Mouse (Mus musculus): ENCODE data around the gene Rin1. TPM values are rescaled to one million over a fixed set of nuclear protein-coding genes. Genes with fewer than 3 reads are reported as not detected.

Gene Rin1
- total RNA-seq, 1 experiment: 16.5 TPM

- H3K27ac ChIP-seq (ENCODE audit: insufficient read depth, low read depth, low read length, poor library complexity, severe bottlenecking): no peak overlapping the region
- peaks cover 4% of the 10 kb centered on the region; the same call in 1 of the 2 replicates for H3K36me3 ChIP-seq (ENCODE audit: control insufficient read depth, insufficient read depth, low read length, poor library complexity, severe bottlenecking)
- H3K9ac ChIP-seq (ENCODE audit: insufficient read depth, low read depth, low read length, poor library complexity, severe bottlenecking): no peak overlapping the region
- H3K4me1 ChIP-seq (ENCODE audit: control insufficient read depth in 2 of 2, insufficient read depth in 2 of 2, low read length in 2 of 2, poor library complexity in 1 of 2): peaks cover 14 to 51% of the 10 kb centered on the region in 2 experiments
- H3K4me3 ChIP-seq (ENCODE audit: insufficient read depth in 1 of 2, low read depth in 1 of 2, low read length in 2 of 2, poor library complexity in 1 of 2, severe bottlenecking in 1 of 2): no peak overlapping the region
- TF ChIP-seq CHD2 (IDR thresholded peaks at IDR 0.05; ENCODE audit: low read depth, low read length) (no peak), ZC3H11A (IDR thresholded peaks at IDR 0.05; ENCODE audit: borderline replicate concordance, low read depth, low read length) (peak; percentile 34; the same call in 1 of the 2 replicates), ZNF384 (IDR thresholded peaks at IDR 0.05; ENCODE audit: low read depth, low read length) (no peak)
- peak; percentile 62 for DNase-seq (ENCODE audit: low read depth, low spot score)
- no peaks in the 10 kb centered on the region for H3K9me3 ChIP-seq (ENCODE audit: control insufficient read depth, insufficient read depth, low read depth, low read length)
- in situ Hi-C loops (cut with MboI; ENCODE audit: low sequenced_read_pairs in 2 of 2, unreplicated experiment in 2 of 2): no loop called here
Observed at GRCm38 (mm10) chr19:5056251-5056650, 6.0 kb downstream of the Rin1 start.

DNA sequence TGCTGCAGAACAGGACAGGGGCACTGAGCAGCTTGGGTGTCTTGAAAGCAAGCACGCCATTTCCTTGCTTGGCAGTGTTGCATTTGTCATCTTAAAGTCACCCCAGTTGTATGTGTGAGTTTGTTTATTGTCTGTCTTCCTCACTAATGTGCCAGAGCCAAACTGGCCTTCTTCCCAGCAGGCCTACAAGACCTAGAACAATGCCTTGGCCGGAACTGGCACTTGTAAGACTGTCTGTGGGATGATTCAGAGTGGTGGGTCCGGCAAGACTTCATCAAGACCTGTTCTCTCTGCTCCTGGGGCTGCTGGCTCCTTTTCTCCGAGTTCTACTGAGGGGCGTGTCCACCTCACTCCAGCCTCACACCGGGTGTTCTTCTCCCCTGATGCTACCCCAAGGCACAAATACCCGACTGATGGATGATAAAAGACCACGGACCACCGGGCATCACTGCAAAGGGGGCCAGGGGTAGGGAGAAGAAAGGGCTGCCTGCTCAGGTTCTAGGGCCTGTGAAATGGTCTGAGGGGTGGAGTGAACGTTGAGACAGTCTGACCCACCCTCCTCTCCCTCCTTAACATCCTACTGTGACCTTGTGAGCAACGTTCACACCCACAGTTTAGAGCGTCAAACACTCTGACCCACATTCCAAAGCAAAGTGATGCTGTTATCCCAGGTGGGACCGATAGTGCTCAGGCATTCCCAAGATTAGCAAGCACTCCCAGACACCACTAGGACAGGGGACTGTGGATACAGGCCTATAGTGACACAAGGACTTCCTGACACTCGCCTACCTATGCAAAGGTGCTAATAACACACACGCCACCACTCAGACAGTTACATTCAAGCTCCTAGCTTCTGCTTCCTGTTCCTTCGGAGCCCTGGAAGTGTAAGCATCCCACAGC, 7.8 kb downstream of the Rin1 start:
- Histone ChIP-seq H3K9me3 (ENCODE audit: control insufficient read depth, insufficient read depth, low read depth, low read length) (no peaks in the 10 kb centered on the region), H3K36me3 (ENCODE audit: control insufficient read depth, insufficient read depth, low read length, poor library complexity, severe bottlenecking) (peaks cover 4% of the 10 kb centered on the region; the same call in 1 of the 2 replicates), H3K4me1 (ENCODE audit: control insufficient read depth in 2 of 2, insufficient read depth in 2 of 2, low read length in 2 of 2, poor library complexity in 1 of 2) (peaks cover 17 to 51% of the 10 kb centered on the region in 2 experiments), H3K27ac (ENCODE audit: insufficient read depth, low read depth, low read length, poor library complexity, severe bottlenecking) (peak overlapping the region; percentile 83), H3K4me3 (ENCODE audit: insufficient read depth in 1 of 2, low read depth in 1 of 2, low read length in 2 of 2, poor library complexity in 1 of 2, severe bottlenecking in 1 of 2) (peak overlapping the region in 1 of 2 experiments; percentile 20; a peak in 1 of 4 replicates), H3K9ac (ENCODE audit: insufficient read depth, low read depth, low read length, poor library complexity, severe bottlenecking) (peak overlapping the region; percentile 23; the same call in 1 of the 2 replicates)
- TF ChIP-seq ZC3H11A (IDR thresholded peaks at IDR 0.05; ENCODE audit: borderline replicate concordance, low read depth, low read length) (no peak), HCFC1 (IDR thresholded peaks at IDR 0.05; ENCODE audit: borderline replicate concordance, insufficient read depth, low read length) (no peak), MAFK (IDR thresholded peaks at IDR 0.05; ENCODE audit: insufficient read depth, low read depth, low read length) (no peak), CHD2 (IDR thresholded peaks at IDR 0.05; ENCODE audit: low read depth, low read length) (no peak), ZNF384 (IDR thresholded peaks at IDR 0.05; ENCODE audit: low read depth, low read length) (no peak)
- in situ Hi-C loops (cut with MboI; ENCODE audit: low sequenced_read_pairs in 2 of 2, unreplicated experiment in 2 of 2): no loop called here
- DNase-seq (ENCODE audit: low read depth, low spot score): peak; percentile 77

GRCm38 (mm10) chr19:5058801-5059771, 8.8 kb downstream of the Rin1 start:
- peak; percentile 83 for DNase-seq (ENCODE audit: low read depth, low spot score)
- Histone ChIP-seq H3K4me1 (ENCODE audit: control insufficient read depth in 2 of 2, insufficient read depth in 2 of 2, low read length in 2 of 2, poor library complexity in 1 of 2) (peaks cover 15 to 49% of the 10 kb centered on the region in 2 experiments), H3K9me3 (ENCODE audit: control insufficient read depth, insufficient read depth, low read depth, low read length) (no peaks in the 10 kb centered on the region), H3K9ac (ENCODE audit: insufficient read depth, low read depth, low read length, poor library complexity, severe bottlenecking) (peak overlapping the region; percentile 23; the same call in 1 of the 2 replicates), H3K36me3 (ENCODE audit: control insufficient read depth, insufficient read depth, low read length, poor library complexity, severe bottlenecking) (peaks cover 4% of the 10 kb centered on the region; the same call in 1 of the 2 replicates), H3K27ac (ENCODE audit: insufficient read depth, low read depth, low read length, poor library complexity, severe bottlenecking) (peak overlapping the region; percentile 83), H3K4me3 (ENCODE audit: insufficient read depth in 1 of 2, low read depth in 1 of 2, low read length in 2 of 2, poor library complexity in 1 of 2, severe bottlenecking in 1 of 2) (peak overlapping the region in 1 of 2 experiments; percentile 20; a peak in 1 of 4 replicates)
- in situ Hi-C loops (cut with MboI; ENCODE audit: low sequenced_read_pairs in 2 of 2, unreplicated experiment in 2 of 2): no loop called here
- TF ChIP-seq MAFK (IDR thresholded peaks at IDR 0.05; ENCODE audit: insufficient read depth, low read depth, low read length) (no peak), HCFC1 (IDR thresholded peaks at IDR 0.05; ENCODE audit: borderline replicate concordance, insufficient read depth, low read length) (no peak), CHD2 (IDR thresholded peaks at IDR 0.05; ENCODE audit: low read depth, low read length) (no peak), ZNF384 (IDR thresholded peaks at IDR 0.05; ENCODE audit: low read depth, low read length) (no peak), ZC3H11A (IDR thresholded peaks at IDR 0.05; ENCODE audit: borderline replicate concordance, low read depth, low read length) (no peak)

Data from ES-E14 (cell line).